Mouse (Mus musculus) C2C12 (cell line): ENCODE measurements at regions not wholly inside any gene's neighbourhood (a gene's known extent, or its start where the extent isn't known, plus 50 kb on each side); places are given as distances from the start of the nearest gene placed in this dataset.

Source experiments
- H3K27me3 ChIP-seq: one replicate; pipeline ENCODE4 v1.6.1; 2011; ENCODE audit not compliant: control insufficient read depth, insufficient read depth, insufficient read length
- H3K36me3 ChIP-seq: one replicate; pipeline ENCODE4 v1.6.1; 2011; ENCODE audit not compliant: control insufficient read depth, insufficient read depth
- H3K4me3 ChIP-seq: one replicate; pipeline ENCODE4 v1.5.1; 2011; ENCODE audit warnings: mild to moderate bottlenecking, control low read depth; ENCODE audit not compliant: poor library complexity, insufficient read depth, severe bottlenecking
- H3K79me2 ChIP-seq: one replicate; pipeline ENCODE4 v1.6.1; 2011; ENCODE audit not compliant: control insufficient read depth, insufficient read depth
- H3K79me3 ChIP-seq: one replicate; pipeline ENCODE4 v1.6.1; 2011; ENCODE audit warnings: low read depth, control low read depth
- H3ac ChIP-seq: one replicate; pipeline ENCODE3; 2011; ENCODE audit warnings: low read depth; ENCODE audit not compliant: control insufficient read depth, insufficient read length
- CEBPB ChIP-seq: IDR thresholded peaks from one replicate; pipeline ENCODE4 v1.6.1; 2011; ENCODE audit warnings: low read depth, mild to moderate bottlenecking, control low read depth, moderate library complexity
- CTCF ChIP-seq: IDR thresholded peaks from one replicate; pipeline ENCODE4 v1.5.1; 2011; ENCODE audit not compliant: control insufficient read depth, insufficient read depth, insufficient read length
- FOSL1 ChIP-seq: IDR thresholded peaks from one replicate; pipeline ENCODE4 v1.8.0; 2011; ENCODE audit warnings: mild to moderate bottlenecking, low read length; ENCODE audit not compliant: poor library complexity, insufficient read depth, severe bottlenecking
- MAX ChIP-seq: IDR thresholded peaks from one replicate; pipeline ENCODE4 v1.6.1; 2011; ENCODE audit warnings: mild to moderate bottlenecking, control low read depth
- MYOD1 ChIP-seq: IDR thresholded peaks from one replicate; pipeline ENCODE4 v1.6.1; 2011; ENCODE audit warnings: low read depth; ENCODE audit not compliant: control insufficient read depth, insufficient read length
- MYOG ChIP-seq: IDR thresholded peaks from one replicate; pipeline ENCODE4 v1.6.1; 2011; ENCODE audit not compliant: control insufficient read depth, insufficient read length; ENCODE audit errors: extremely low read depth
- USF1 ChIP-seq: IDR thresholded peaks from one replicate; pipeline ENCODE4 v1.6.1; 2011; ENCODE audit warnings: low read depth, mild to moderate bottlenecking, control low read depth, moderate library complexity

GRCm38 (mm10) chr14:104038628-104039325, 194.6 kb upstream of the Ednrb start:
- TF ChIP-seq CTCF, result peak; percentile 73
- no peak for TF ChIP-seq MAX
- no peak for TF ChIP-seq CEBPB
- Histone ChIP-seq H3K4me3 (no peak overlapping the region), H3K79me3 (no peaks in the 10 kb centered on the region), H3K79me2 (no peaks in the 10 kb centered on the region), H3K36me3 (no peaks in the 10 kb centered on the region), H3K27me3 (no peaks in the 10 kb centered on the region), H3ac (no peak overlapping the region)

GRCm38 (mm10) chr14:104033606-104034005, 189.4 kb upstream of the Ednrb start:
- no peak for TF ChIP-seq MAX
- TF ChIP-seq CTCF, result no peak
- no peak for TF ChIP-seq MYOD1
- no peak for TF ChIP-seq USF1
- no peak for TF ChIP-seq FOSL1
- TF ChIP-seq CEBPB, result no peak
- TF ChIP-seq MYOG, result no peak
- Histone ChIP-seq H3K79me2 (no peaks in the 10 kb centered on the region), H3K4me3 (no peak overlapping the region), H3K36me3 (no peaks in the 10 kb centered on the region), H3ac (no peak overlapping the region), H3K27me3 (no peaks in the 10 kb centered on the region), H3K79me3 (no peaks in the 10 kb centered on the region)

- H3K79me3 ChIP-seq, result no peaks in the 10 kb centered on the region
- no peak for TF ChIP-seq CTCF
- TF ChIP-seq CEBPB, result no peak
- no peak for TF ChIP-seq FOSL1
- no peak for TF ChIP-seq USF1
- no peak for TF ChIP-seq MYOD1
- no peak for TF ChIP-seq MAX
- TF ChIP-seq MYOG, result no peak
- H3K36me3 ChIP-seq, result no peaks in the 10 kb centered on the region
- H3K4me3 ChIP-seq, result no peak overlapping the region
- no peak overlapping the region for H3ac ChIP-seq
- H3K79me2 ChIP-seq, result no peaks in the 10 kb centered on the region
- no peaks in the 10 kb centered on the region for H3K27me3 ChIP-seq
Observed at GRCm38 (mm10) chr14:104030784-104031470, 186.7 kb upstream of the Ednrb start.

GRCm38 (mm10) chr14:104029668-104030530, 185.7 kb upstream of the Ednrb start:
- Histone ChIP-seq H3K79me2 (no peaks in the 10 kb centered on the region), H3ac (no peak overlapping the region), H3K4me3 (no peak overlapping the region), H3K27me3 (no peaks in the 10 kb centered on the region), H3K36me3 (no peaks in the 10 kb centered on the region), H3K79me3 (no peaks in the 10 kb centered on the region)
- TF ChIP-seq MAX, result no peak
- no peak for TF ChIP-seq FOSL1
- TF ChIP-seq MYOD1, result no peak
- TF ChIP-seq USF1, result no peak
- TF ChIP-seq CEBPB, result no peak
- no peak for TF ChIP-seq MYOG
- TF ChIP-seq CTCF, result no peak

- no peaks in the 10 kb centered on the region for H3K36me3 ChIP-seq
- no peak overlapping the region for H3ac ChIP-seq
- no peaks in the 10 kb centered on the region for H3K79me2 ChIP-seq
- no peak overlapping the region for H3K4me3 ChIP-seq
- H3K27me3 ChIP-seq, result no peaks in the 10 kb centered on the region
- no peaks in the 10 kb centered on the region for H3K79me3 ChIP-seq
- TF ChIP-seq USF1 (no peak), MYOD1 (no peak), CEBPB (no peak), FOSL1 (no peak), CTCF (no peak)
Observed at GRCm38 (mm10) chr14:104027900-104028285, 183.7 kb upstream of the Ednrb start.
